Mouse (Mus musculus) embryonic facial prominence, embryonic 14.5 days (tissue): ENCODE measurements at regions not wholly inside any gene's neighbourhood (a gene's known extent, or its start where the extent isn't known, plus 50 kb on each side); places are given as distances from the start of the nearest gene placed in this dataset.

ENCODE experiments used
- ATAC-seq: fragments of 200-750 bp; cut with Nextera tagmentation; 2 replicates; pipeline ENCODE4 v1.8.0; 2017; ENCODE audit warnings: low read depth, moderate number of reproducible peaks, moderate TSS enrichment
- DNase-seq: peaks from one replicate; pipeline ENCODE4 v3.0.0-alpha.2; 2015; ENCODE audit warnings: low spot score
- H3K27ac ChIP-seq: fragments of 300-500 bp; sonication (generic); replicated peaks from 2 replicates; pipeline ENCODE4 v1.5.1; 2014; ENCODE audit warnings: low read depth, mild to moderate bottlenecking, low read length, moderate library complexity
- H3K27me3 ChIP-seq: fragments of 300-500 bp; sonication (generic); replicated peaks from 2 replicates; pipeline ENCODE4 v1.6.1; 2014; ENCODE audit warnings: low read length; ENCODE audit not compliant: control insufficient read depth, insufficient read depth
- H3K36me3 ChIP-seq: fragments of 300-500 bp; sonication (generic); 2 replicates; pipeline ENCODE4 v1.6.1; 2014; ENCODE audit warnings: low read length, mixed read lengths; ENCODE audit not compliant: control insufficient read depth, insufficient read depth
- H3K4me1 ChIP-seq: fragments of 300-500 bp; sonication (generic); 2 replicates; pipeline ENCODE4 v1.6.1; 2014; ENCODE audit warnings: antibody characterized with exemption, low read length; ENCODE audit not compliant: control insufficient read depth, insufficient read depth
- H3K4me2 ChIP-seq: fragments of 300-500 bp; sonication (generic); 2 replicates; pipeline ENCODE4 v1.6.1; 2014; ENCODE audit warnings: low read depth, mild to moderate bottlenecking, low read length, moderate library complexity, mixed read lengths
- H3K4me3 ChIP-seq: fragments of 300-500 bp; sonication (generic); 2 replicates; pipeline ENCODE4 v1.5.1; 2014; ENCODE audit warnings: low read depth, mild to moderate bottlenecking, low read length
- H3K9ac ChIP-seq: fragments of 300-500 bp; sonication (generic); 2 replicates; pipeline ENCODE4 v1.6.1; 2014; ENCODE audit warnings: low read depth, mild to moderate bottlenecking, low read length, moderate library complexity, mixed read lengths
- H3K9me3 ChIP-seq: fragments of 300-500 bp; sonication (generic); 2 replicates; pipeline ENCODE4 v1.6.1; 2016; ENCODE audit warnings: low read length; ENCODE audit not compliant: control insufficient read depth
- WGBS: fragments of 180-500 bp; shearing (Covaris S2); extraction: QIAGEN DNeasy Blood & Tissue Kit; methylation state at CpG from one replicate; pipeline ENCODE4 v1.1.7; 2014; 5-methylcytosine and 5-hydroxymethylcytosine counted together

- Histone ChIP-seq H3K4me3 (no peak overlapping the region), H3K27me3 (no peaks in the 10 kb centered on the region), H3K4me2 (no peak overlapping the region), H3K9me3 (no peaks in the 10 kb centered on the region), H3K36me3 (no peaks in the 10 kb centered on the region), H3K27ac (no peak overlapping the region), H3K9ac (no peak overlapping the region), H3K4me1 (no peaks in the 10 kb centered on the region; the same call in 1 of the 2 replicates)
- peak; percentile 62 for DNase-seq
- peak; percentile 67; the same call in 1 of the 2 replicates for ATAC-seq
- WGBS = 65% methylated on average over 9 of the region's 9 CpGs
Observed at GRCm38 (mm10) chr5:73872641-73873421, 195.4 kb downstream of the Usp46 start.

DNA sequence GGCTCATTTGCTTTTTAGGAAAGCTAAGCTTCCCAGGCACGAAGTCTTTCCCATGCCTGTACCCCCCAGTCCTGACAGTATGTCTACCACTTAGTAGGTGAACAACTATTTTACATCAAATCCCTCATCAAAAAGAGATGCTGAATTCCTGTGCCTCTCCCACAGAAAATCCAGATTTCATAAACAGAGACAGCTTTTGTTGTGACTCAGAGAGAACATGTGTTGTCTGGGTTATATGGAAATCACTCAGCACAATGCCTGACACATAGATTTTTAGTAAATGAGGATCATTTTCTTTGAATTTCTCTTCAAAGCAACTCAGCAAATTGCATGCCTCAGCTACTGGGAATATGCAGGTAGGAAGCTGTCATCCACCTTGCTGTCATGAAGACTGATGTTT lies 193.5 kb downstream of the Usp46 start:
- H3K9me3 ChIP-seq = no peaks in the 10 kb centered on the region
- no peak for DNase-seq
- no peaks in the 10 kb centered on the region for H3K27me3 ChIP-seq
- no peak overlapping the region for H3K27ac ChIP-seq
- no peaks in the 10 kb centered on the region for H3K36me3 ChIP-seq
- no peak overlapping the region for H3K4me3 ChIP-seq
- no peak for ATAC-seq
- H3K4me2 ChIP-seq = no peak overlapping the region
- H3K9ac ChIP-seq = no peak overlapping the region
- 68% methylated on average over 1 of the region's 1 CpGs for WGBS
- H3K4me1 ChIP-seq = no peaks in the 10 kb centered on the region; the same call in 1 of the 2 replicates

DNA sequence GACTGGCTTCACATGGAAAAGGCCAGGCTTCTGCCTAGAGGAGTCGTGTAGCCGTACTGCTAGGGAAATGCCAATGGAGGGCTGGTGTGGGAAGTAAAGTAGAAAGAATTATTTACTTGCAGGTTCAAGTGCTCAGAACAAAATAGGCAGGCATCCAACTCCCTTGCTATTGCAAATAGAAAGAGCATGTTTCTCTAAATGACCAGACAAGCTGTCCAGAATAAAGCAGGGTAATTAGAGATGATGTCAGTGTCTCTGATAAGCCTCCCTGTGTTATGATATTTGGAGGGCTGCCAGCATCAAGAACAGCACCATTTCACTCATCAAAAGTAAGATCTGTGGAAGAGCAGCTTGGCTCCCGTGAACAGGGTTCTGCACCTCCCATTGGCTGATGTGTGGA lies 192.4 kb downstream of the Usp46 start:
- peak overlapping the region; percentile 35; the same call in 1 of the 2 replicates for H3K27ac ChIP-seq
- no peaks in the 10 kb centered on the region; the same call in 1 of the 2 replicates for H3K4me1 ChIP-seq
- no peak overlapping the region for H3K4me2 ChIP-seq
- ATAC-seq = peak; percentile 44; the same call in 1 of the 2 replicates
- H3K36me3 ChIP-seq = no peaks in the 10 kb centered on the region
- H3K9me3 ChIP-seq = no peaks in the 10 kb centered on the region
- DNase-seq = peak; percentile 80
- H3K27me3 ChIP-seq = no peaks in the 10 kb centered on the region
- no peak overlapping the region for H3K9ac ChIP-seq
- WGBS = 35% methylated on average over 3 of the region's 3 CpGs
- no peak overlapping the region for H3K4me3 ChIP-seq

DNA sequence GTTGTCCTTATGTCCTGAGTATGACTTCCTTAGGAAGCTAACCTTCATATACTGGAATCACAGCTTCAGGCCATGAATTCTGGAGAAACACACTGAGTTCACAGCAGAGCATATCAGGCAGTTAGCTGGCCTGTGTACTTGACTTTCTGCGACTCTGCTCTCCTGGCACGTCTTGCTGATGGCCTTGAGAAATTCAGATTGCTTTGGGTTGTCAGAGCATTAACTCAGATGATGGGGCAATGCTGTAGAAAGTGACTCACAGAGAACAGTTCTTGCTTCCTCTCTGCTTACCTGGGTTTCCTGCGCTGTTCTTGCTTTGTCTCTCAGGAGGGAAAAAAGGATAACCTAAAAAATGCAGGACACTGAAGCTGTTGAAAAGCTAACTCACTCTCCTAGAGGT lies 187.3 kb downstream of the Usp46 start:
- no peaks in the 10 kb centered on the region for H3K36me3 ChIP-seq
- H3K4me2 ChIP-seq = no peak overlapping the region
- H3K27ac ChIP-seq = no peak overlapping the region
- peaks cover 14% of the 10 kb centered on the region for H3K4me1 ChIP-seq
- no peak overlapping the region for H3K4me3 ChIP-seq
- DNase-seq (no peak), ATAC-seq (no peak)
- H3K9me3 ChIP-seq = no peaks in the 10 kb centered on the region
- H3K27me3 ChIP-seq = no peaks in the 10 kb centered on the region
- H3K9ac ChIP-seq = no peak overlapping the region
- 60% methylated on average over 3 of the region's 3 CpGs for WGBS

GRCm38 (mm10) chr5:73881941-73882340 lies 186.3 kb downstream of the Usp46 start:
- 15% methylated on average over 5 of the region's 5 CpGs for WGBS
- H3K9me3 ChIP-seq = no peaks in the 10 kb centered on the region
- no peak overlapping the region for H3K9ac ChIP-seq
- no peak for ATAC-seq
- H3K4me3 ChIP-seq = no peak overlapping the region
- DNase-seq = peak; percentile 70
- H3K4me2 ChIP-seq = no peak overlapping the region
- H3K36me3 ChIP-seq = no peaks in the 10 kb centered on the region
- no peak overlapping the region for H3K27ac ChIP-seq
- H3K4me1 ChIP-seq = peaks cover 14% of the 10 kb centered on the region
- no peaks in the 10 kb centered on the region for H3K27me3 ChIP-seq

DNA sequence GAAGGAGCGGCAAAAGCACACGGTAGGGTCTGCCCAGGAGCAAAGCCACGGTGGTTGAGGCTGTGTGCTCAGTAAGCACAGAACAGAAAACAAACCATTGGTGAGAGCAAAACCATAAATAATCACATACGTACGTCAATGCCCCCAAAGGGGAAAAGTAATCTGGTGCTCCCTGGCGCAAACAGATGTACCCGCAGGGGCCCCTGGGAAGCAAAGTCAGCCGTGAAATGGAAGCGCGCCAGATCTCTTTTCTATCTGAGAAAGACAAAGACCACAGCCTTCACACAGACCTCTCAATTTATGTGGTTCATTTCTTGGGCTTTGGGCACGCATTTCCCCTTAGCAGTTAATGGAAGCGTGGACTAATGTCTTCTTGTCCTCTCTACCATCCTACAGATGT lies 183.2 kb downstream of the Usp46 start:
- Histone ChIP-seq H3K27me3 (no peaks in the 10 kb centered on the region), H3K36me3 (no peaks in the 10 kb centered on the region), H3K4me3 (no peak overlapping the region), H3K9me3 (no peaks in the 10 kb centered on the region), H3K4me1 (peaks cover 14% of the 10 kb centered on the region), H3K27ac (no peak overlapping the region; the same call in 1 of the 2 replicates), H3K4me2 (peak overlapping the region; percentile 10; the same call in 1 of the 2 replicates), H3K9ac (no peak overlapping the region)
- 55% methylated on average over 12 of the region's 12 CpGs for WGBS
- ATAC-seq (peak; percentile 55), DNase-seq (peak; percentile 65)

GRCm38 (mm10) chr5:73885691-73886090 lies 182.5 kb downstream of the Usp46 start:
- Histone ChIP-seq H3K27me3 (no peaks in the 10 kb centered on the region), H3K4me1 (peaks cover 14% of the 10 kb centered on the region), H3K27ac (no peak overlapping the region), H3K9ac (no peak overlapping the region), H3K9me3 (no peaks in the 10 kb centered on the region), H3K4me2 (no peak overlapping the region), H3K4me3 (no peak overlapping the region), H3K36me3 (no peaks in the 10 kb centered on the region)
- DNase-seq (no peak), ATAC-seq (no peak)
- WGBS = 97% methylated on average over 1 of the region's 1 CpGs

DNA sequence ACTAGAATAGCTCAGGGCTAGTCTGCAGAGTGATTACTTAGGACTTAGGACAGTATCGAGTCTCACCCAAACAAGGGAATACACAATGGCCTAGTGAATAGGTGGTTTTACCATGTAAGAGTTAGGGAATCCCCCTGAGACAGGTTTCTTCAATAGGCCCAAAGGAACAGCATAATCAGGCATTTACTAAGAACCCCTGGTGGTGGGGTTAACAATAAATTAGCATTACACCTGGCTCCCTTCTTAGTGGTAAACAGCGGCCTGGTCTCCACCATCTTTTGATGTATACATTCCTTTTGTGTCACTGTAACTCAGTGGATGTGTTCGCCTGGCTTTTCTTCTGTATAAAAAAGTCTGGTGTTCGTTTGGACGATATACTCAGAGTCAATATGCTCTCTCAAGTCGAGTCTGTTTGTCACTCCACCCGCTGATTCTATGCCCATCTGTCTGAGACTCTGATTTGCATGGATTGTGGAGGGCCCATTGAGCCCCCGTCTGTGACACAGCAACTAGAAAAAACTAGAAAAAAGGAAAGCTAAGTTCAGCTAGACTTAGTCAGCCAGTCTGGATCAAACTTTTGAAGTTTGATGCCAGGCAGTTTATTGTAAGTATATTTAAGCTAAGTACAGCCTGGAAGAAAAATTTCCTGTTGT lies 180.8 kb downstream of the Usp46 start:
- Histone ChIP-seq H3K36me3 (no peaks in the 10 kb centered on the region), H3K4me2 (no peak overlapping the region), H3K27me3 (no peaks in the 10 kb centered on the region), H3K4me1 (0 out of 2 replicates have a peak, but pooled peaks cover 5% of the 10 kb centered on the region), H3K4me3 (no peak overlapping the region), H3K9ac (no peak overlapping the region), H3K9me3 (no peaks in the 10 kb centered on the region), H3K27ac (no peak overlapping the region)
- WGBS = 68% methylated on average over 8 of the region's 8 CpGs
- DNase-seq (no peak), ATAC-seq (no peak)
